Mouse (Mus musculus) embryo, embryonic 11 days (tissue): ENCODE results near the gene Gpc5.
A peak's percentile ranks its signal among the peaks of the same experiment; 100 is the strongest.

Experiments
- DNase-seq: peaks from one replicate; pipeline ENCODE4 v3.0.0-alpha.2; 2015

The Gpc5 gene

GRCm38 (mm10) chr14:115107467-115107866, 15.5 kb downstream of the Gpc5 start:
- no peak for DNase-seq

- no peak for DNase-seq
Observed at GRCm38 (mm10) chr14:115118626-115119025, 26.6 kb downstream of the Gpc5 start.

DNA sequence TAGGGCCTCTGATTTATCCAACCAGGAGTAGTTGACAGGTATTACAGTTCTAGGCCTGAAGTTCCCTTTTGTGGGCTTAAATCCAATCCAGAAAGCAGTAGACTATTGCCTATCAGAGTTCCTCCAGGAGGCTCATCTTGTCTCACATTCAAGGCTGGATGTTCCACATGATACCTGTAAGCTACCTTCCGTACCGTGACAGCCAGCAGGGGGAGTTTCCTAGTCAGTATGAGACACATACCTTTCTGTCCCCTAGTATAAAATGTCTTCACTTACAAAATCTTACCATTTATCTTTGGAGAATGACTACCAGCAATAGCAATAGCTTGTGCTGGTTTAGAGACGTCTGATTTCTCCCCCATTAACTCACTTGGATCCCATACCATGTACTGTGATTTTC, 56.8 kb downstream of the Gpc5 start:
- no peak for DNase-seq

DNA sequence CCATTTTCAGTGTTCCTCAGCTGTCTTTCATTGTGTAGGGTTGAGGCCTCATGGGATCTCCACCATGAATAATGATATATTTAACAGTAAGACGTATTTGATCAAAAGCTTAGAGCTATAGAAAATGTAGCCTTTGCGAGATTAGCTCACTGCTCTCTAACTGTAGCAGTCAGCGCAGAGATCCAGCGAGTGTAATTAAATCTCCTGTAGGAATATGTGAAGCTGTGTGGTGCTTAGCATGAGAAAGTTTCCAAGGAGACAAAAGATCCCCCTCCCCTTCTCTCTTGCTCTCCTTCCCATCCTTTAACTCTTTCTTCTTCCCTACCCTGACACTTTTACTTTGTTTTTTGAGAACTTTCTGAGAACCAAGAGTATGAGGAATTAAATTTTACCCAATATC, 64.6 kb downstream of the Gpc5 start:
- no peak for DNase-seq

GRCm38 (mm10) chr14:115177322-115177836, 85.4 kb downstream of the Gpc5 start:
- no peak for DNase-seq

DNA sequence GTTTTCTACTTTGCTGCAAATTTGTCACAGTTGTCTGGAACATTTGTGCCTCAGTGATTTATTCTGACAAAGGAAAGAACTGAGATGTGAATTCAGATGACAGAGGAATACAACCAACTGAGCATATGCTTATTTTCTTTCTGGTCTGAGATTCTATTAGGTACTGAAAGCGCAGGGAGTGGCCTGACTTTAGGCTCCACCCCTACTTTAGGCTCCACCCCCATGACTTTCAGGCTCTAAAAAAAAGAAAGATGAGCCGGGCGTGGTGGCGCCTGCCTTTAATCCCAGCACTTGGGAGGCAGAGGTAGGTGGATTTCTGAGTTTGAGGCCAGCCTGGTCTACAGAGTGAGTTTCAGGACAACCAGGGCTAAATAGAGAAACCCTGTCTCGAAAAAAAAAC, 87.9 kb downstream of the Gpc5 start:
- DNase-seq = no peak

GRCm38 (mm10) chr14:115188256-115188655, 96.2 kb downstream of the Gpc5 start:
- DNase-seq = no peak

GRCm38 (mm10) chr14:115228075-115228474, 136.1 kb downstream of the Gpc5 start:
- no peak for DNase-seq

GRCm38 (mm10) chr14:115236387-115236786, 144.4 kb downstream of the Gpc5 start:
- no peak for DNase-seq

- no peak for DNase-seq
Observed at GRCm38 (mm10) chr14:115240621-115241373, 148.8 kb downstream of the Gpc5 start.

- no peak for DNase-seq
Observed at GRCm38 (mm10) chr14:115250537-115250936, 158.5 kb downstream of the Gpc5 start.

- no peak for DNase-seq
Observed at GRCm38 (mm10) chr14:115251791-115252190, 159.8 kb downstream of the Gpc5 start.

- DNase-seq = no peak
Observed at GRCm38 (mm10) chr14:115253155-115253554, 161.1 kb downstream of the Gpc5 start.

GRCm38 (mm10) chr14:115253685-115254084, 161.7 kb downstream of the Gpc5 start:
- no peak for DNase-seq

DNA sequence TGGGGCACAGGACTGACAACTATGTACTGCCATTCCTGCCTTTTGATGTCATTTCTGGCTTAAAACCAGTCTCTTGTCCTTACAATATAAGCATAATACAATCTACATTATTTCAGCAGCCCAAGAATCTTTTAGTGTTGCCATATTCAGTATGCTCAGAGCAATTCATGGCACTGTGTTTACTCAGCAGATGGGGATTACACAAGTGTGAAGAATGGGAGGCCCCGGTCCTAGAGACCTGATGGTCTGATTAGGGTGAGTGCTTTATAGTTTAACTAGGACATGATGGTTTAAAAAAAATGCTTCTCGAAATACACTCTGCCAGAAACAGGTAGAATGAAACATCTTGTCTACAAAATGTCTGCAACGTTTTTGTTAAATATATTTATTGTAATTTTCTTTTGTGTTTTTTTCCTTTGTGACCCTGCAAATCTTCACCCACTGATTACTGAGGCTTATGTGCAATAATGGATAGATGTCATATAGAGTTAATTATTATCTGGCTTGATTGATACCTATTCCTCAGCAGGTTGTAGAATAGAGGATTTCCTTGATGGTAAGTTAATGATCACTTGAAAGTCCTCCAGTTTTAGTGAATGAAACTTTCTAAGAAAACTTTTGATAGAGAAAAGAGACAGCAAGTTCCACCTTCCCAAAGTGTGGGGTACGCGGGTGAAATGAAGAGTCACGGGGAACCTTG, 177.8 kb downstream of the Gpc5 start:
- no peak for DNase-seq

DNA sequence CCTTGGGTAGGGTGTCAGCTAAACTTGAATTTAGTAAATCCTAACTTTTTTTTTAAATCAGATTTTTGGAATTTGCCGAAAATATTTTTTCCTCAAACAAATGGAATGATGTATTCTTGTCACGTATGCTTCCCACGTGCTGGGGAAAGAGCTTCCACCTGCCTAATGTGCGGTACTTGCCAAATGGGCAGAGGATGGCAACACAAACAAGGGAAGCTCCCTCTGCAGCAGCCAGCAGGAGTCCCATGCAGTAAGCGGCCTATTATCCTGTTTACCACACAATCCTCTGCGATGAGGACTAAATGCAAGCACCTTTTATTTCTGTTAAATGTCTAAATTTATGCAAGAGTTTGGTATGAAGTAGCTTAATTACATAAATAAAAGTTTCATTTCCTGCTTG, 178.4 kb downstream of the Gpc5 start:
- DNase-seq = no peak

DNA sequence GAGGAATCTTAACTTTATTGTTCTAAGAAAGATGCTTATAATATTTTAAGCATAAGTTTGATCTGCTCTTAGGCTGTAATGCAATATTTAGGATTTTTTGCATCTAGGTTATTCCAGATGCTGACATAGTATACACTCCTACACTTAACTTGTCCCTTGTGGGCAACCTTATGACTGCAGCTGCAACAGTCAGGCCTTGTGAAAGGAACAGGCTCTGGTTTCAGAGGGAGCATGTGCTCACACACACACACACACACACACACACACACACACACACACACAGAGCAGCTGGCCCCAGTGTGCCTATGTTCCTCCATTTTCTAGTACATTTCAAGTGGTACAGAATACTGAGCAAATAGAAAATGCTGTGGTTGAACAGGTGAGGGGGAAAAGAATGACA, 190.8 kb downstream of the Gpc5 start:
- DNase-seq = peak; percentile 6

GRCm38 (mm10) chr14:115324247-115324646, 232.2 kb downstream of the Gpc5 start:
- DNase-seq = no peak

DNA sequence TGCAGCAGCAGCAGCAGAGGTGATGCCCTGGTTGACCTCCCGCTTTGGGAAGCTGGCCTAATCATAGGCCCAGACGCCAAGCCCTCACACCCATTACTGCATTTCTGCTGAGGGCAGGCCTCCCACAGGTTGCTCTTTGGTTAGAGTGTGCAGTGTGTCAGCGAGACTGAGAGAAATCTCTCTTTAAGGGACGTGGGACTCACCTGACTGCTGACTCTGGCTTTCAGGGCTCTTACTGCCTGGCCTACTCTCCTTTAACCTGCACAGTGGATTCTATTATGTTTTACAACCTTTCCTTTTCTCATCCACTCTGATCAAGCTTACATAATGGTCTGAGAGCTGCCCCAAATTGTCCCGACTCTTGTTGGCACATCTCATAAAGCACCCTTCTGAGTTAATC, 234.4 kb downstream of the Gpc5 start:
- peak; percentile 7 for DNase-seq

DNA sequence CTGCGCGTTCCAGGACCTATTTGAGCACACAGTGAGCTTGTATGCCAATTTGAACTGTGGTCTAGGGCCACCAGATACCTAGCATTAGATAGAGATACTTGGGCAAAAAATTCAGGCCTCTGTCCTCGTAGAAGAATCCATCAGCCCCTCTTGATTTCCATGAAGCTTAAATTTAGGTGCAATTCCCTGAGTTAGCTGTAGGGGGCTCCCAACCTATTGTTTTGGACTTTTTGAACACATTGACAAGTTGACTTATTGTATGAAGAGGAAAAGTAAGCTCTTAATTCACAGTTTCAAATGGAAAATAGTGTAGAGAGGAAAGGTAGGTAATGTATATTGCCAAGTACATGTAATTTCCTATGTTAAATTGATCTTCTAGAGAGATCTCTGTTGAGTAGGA, 247.1 kb downstream of the Gpc5 start:
- DNase-seq = peak; percentile 7

- DNase-seq = no peak
Observed at GRCm38 (mm10) chr14:115342597-115342996, 250.6 kb downstream of the Gpc5 start.

DNA sequence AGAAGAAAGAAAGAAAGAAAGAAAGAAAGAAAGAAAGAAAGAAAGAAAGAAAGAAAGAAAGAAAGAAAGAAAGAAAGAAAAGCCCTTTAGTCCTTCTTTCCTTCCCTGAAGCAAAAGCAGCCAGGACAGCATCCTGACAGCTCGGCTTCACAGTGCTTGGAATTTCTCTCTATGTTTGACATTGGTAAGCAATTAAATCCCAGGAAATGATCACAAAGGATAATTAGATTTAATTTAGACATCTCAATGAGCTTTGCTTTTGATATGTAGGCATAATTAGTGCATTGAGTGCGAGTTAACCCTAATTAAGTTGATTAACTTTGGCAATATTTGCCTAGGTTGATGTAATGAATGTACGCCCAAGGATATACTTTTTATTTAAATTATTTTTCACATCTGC, 257.4 kb downstream of the Gpc5 start:
- no peak for DNase-seq

GRCm38 (mm10) chr14:115365320-115365935, 273.4 kb downstream of the Gpc5 start:
- DNase-seq = no peak

- DNase-seq = no peak
Observed at GRCm38 (mm10) chr14:115369611-115370167, 277.7 kb downstream of the Gpc5 start.
